Mouse (Mus musculus): Measurements from ENCODE around the gene Slfnl1. TPM values are rescaled to one million over a fixed set of nuclear protein-coding genes. Genes with fewer than 3 reads are reported as not detected.

The Slfnl1 gene
- polyA plus RNA-seq (2017; shearing (Covaris generic)): not detected

DNA sequence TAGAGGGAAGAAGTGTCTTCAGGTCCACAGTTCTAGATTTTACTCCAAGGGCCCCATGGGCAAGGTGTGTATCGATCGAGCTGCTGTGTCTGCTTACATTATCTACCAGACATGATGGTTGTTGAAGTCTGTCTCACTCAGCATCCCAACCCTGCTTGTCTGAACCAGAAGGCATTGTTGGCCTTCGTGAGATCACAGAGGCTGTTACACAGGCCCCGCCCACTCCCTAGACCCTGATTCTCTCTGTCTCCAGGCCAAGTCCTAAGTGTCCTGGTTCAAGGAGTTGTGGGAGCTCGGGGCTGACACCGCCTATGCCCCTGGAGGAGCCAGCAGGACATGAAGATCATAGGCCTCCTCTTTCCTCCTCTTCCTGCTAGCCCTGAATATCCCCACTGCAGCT, at the start of gene Slfnl1:
TSS of gene Slfnl1 (plus strand) at position 246 of the 400 bp plus-strand sequence.

DNA sequence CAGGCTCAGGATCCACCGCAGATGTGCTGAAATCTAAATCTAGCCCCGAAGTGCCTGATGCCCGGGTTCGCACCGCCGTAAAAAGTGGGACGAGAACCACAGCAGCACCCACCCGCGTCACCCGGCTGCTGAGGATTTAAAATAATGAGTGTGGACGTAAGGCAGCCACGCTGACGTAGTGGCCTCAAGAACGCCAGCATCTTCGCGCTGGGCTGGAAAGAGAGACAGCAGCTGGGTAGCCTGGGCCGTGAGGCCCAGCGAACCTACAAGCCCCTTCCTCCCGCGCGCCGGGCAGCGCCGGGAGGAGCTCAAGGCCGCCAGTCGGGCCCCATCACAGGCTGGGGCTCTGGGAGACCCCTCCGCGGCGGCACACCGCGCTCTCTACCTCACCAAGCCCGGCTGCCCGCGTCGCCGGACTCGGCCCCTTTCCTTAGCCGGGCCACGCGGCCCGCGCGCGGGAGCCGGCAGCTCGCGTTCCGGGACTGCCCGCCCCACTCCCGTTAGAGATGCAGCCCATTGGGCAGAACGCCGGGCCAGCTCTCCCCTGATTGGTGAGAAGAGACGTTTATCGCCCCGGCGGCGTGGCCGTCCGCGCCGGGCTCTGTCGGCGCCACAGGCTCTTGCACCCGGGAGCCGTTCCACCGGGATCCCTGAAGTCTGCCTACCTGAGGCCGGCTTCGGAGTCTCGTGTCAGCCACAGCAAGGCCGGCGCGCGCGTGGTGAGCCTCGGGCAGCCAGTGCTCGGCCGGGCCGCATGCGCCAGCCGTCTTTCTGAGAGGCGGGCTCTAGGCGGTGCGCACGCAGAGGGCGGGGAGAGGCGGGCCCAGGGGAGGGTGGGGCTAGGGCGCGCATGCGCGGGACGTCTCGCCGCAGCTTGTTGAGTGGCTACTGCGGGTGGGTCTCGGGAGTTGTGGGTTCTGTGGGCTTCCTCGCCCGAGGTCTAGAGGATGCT, 37.7 kb downstream of the Slfnl1 start, which contains the start of gene Ctps:
TSS of gene Ctps (minus strand) at position 791 of the 952 bp plus-strand sequence.

Other genes starting within 250 kb of the Slfnl1 start
- gene Foxo6, start 244.9 kb upstream of the Slfnl1 start, polyA plus RNA-seq (2017; shearing (Covaris generic)): not detected
- 38.7 TPM for gene Scmh1, start 127.0 kb upstream of the Slfnl1 start, polyA plus RNA-seq (2017; shearing (Covaris generic))
- 34.0 TPM for gene Ctps, start 38.0 kb downstream of the Slfnl1 start, polyA plus RNA-seq (2017; shearing (Covaris generic))
- gene Gm8439, start 56.5 kb downstream of the Slfnl1 start, polyA plus RNA-seq (2017; shearing (Covaris generic)): not detected
- 0.56 TPM for gene Cited4, start 134.3 kb downstream of the Slfnl1 start, polyA plus RNA-seq (2017; shearing (Covaris generic))
- not detected for gene Kcnq4, start 216.4 kb downstream of the Slfnl1 start, polyA plus RNA-seq (2017; shearing (Covaris generic))

Measured in naive thymus-derived CD4-positive, alpha-beta T cell, adult 5 months (primary cell).